Mouse (Mus musculus) liver, embryonic 13.5 days (tissue): ENCODE measurements around the gene Dgkd. TPM values are rescaled to one million over a fixed set of nuclear protein-coding genes. Genes with fewer than 3 reads are reported as not detected.

Experiments
- ATAC-seq: fragments of 200-750 bp; cut with Nextera tagmentation; 2 replicates; pipeline ENCODE4 v1.8.0; 2017; ENCODE audit warnings: low read depth, mild to moderate bottlenecking, moderate number of reproducible peaks, moderate library complexity
- DNase-seq: peaks from one replicate; pipeline ENCODE4 v3.0.0; 2022
- H3K27ac ChIP-seq: fragments of 300-500 bp; sonication (generic); 2 replicates; pipeline ENCODE4 v1.5.1; 2015; ENCODE audit warnings: moderate library complexity, mild to moderate bottlenecking, inconsistent platforms
- H3K27me3 ChIP-seq: fragments of 300-500 bp; sonication (generic); 2 replicates; pipeline ENCODE4 v1.6.1; 2015; ENCODE audit warnings: mild to moderate bottlenecking, inconsistent platforms
- H3K36me3 ChIP-seq: fragments of 300-500 bp; sonication (generic); 2 replicates; pipeline ENCODE4 v1.6.1; 2015; ENCODE audit warnings: mild to moderate bottlenecking, inconsistent platforms
- H3K4me1 ChIP-seq: fragments of 300-500 bp; sonication (generic); replicated peaks from 2 replicates; pipeline ENCODE4 v1.6.1; 2015; ENCODE audit warnings: inconsistent platforms
- H3K4me2 ChIP-seq: fragments of 300-500 bp; sonication (generic); 2 replicates; pipeline ENCODE4 v1.6.1; 2015; ENCODE audit warnings: inconsistent platforms, mild to moderate bottlenecking, moderate library complexity
- H3K4me3 ChIP-seq: fragments of 300-500 bp; sonication (generic); replicated peaks from 2 replicates; pipeline ENCODE4 v1.5.1; 2015; ENCODE audit warnings: mild to moderate bottlenecking, inconsistent platforms
- H3K9ac ChIP-seq: fragments of 300-500 bp; sonication (generic); 2 replicates; pipeline ENCODE4 v1.6.1; 2015; ENCODE audit warnings: mild to moderate bottlenecking, inconsistent platforms
- H3K9me3 ChIP-seq: fragments of 300-500 bp; sonication (generic); replicated peaks from 2 replicates; pipeline ENCODE4 v1.6.1; 2016; ENCODE audit warnings: inconsistent platforms
- WGBS: fragments of 180-500 bp; shearing (Covaris S2); methylation state at CpG from one replicate; pipeline ENCODE4 v1.1.7; 2015; ENCODE audit not compliant: insufficient replicate concordance; 5-methylcytosine and 5-hydroxymethylcytosine counted together
- polyA plus RNA-seq: library from polyadenylated mRNA; unstranded; fragments of >200 nt; fragmentation: Nextera tagmentation; extraction: Ambion mirVana; gene quantifications from 2 replicates; pipeline ENCODE4 v1.2.1, GENCODE M21; 2015

Dgkd gene
- polyA plus RNA-seq, 1 experiment from 2014 or later, result 10.9 TPM

DNA sequence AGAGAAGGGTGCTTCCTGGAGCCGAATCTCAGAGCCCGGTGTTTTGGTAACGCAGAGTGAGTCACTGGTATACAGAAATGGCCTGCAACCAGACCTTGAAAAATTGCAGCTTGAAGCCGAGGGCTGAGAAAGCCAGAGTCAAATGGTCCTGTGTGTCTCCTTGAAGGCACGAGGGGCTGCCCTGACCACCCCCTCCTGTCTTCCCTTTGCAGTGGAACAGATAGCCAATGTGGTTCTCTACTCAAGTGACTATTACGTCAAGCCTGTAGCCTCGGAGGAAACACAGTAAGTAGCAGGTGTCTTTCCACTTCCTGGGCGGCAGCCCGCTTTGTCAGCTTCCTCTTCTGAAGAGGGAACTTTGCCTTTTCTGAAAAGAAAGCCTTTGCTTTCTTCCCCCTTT lies 24.9 kb upstream of the Dgkd start:
- WGBS, result 25% methylated on average over 9 of the region's 9 CpGs
- no peak for DNase-seq
- H3K4me2 ChIP-seq, result no peak overlapping the region

DNA sequence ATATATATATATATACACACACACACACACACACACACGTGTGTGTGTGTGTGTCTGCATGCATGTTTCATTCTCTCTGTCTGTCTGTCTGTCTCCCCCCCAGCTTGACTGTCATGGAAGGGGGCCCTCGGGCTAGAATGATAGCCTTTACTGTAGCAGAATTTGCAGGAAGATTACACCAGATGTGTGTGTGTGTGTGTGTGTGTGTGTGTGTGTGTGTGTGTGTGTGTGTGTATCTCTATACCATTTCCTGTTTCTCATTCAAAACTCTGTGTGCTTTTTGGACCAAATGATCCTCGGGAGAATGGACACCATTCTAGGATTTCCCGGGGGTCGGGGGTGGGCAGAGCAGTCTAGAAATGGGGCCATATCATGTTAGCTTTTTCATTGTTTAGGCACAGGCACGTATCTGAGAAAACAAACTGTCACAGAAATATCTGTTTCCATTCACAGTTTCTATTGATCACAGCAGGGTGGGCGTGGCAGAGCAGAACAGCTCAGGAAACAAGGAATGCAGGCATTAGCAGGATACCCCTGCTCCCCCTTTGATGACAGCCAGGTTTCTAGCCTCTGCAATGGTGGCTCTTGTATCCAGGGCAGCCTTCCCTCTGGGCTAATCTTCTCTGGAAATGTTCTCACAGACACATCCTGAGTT lies 24.0 kb upstream of the Dgkd start:
- ATAC-seq (no peak), DNase-seq (no peak)
- H3K4me2 ChIP-seq, result no peak overlapping the region
- H3K27me3 ChIP-seq, result no peaks in the 10 kb centered on the region
- H3K4me3 ChIP-seq, result no peak overlapping the region
- no peaks in the 10 kb centered on the region for H3K36me3 ChIP-seq
- no peak overlapping the region for H3K9ac ChIP-seq
- no peak overlapping the region; the same call in 1 of the 2 replicates for H3K27ac ChIP-seq
- peaks cover 30% of the 10 kb centered on the region for H3K4me1 ChIP-seq
- H3K9me3 ChIP-seq, result no peaks in the 10 kb centered on the region
- WGBS, result 39% methylated on average over 7 of the region's 7 CpGs

More for the DNA sequence above, 24.9 kb upstream of the Dgkd start:
- Histone ChIP-seq H3K27ac (no peak overlapping the region), H3K9me3 (no peaks in the 10 kb centered on the region), H3K4me3 (no peak overlapping the region), H3K27me3 (no peaks in the 10 kb centered on the region), H3K4me1 (peaks cover 30% of the 10 kb centered on the region), H3K9ac (no peak overlapping the region), H3K36me3 (no peaks in the 10 kb centered on the region)
- no peak for ATAC-seq

- peaks cover 24% of the 10 kb centered on the region for H3K4me1 ChIP-seq
- H3K4me2 ChIP-seq, result no peak overlapping the region
- 33% methylated on average over 6 of the region's 6 CpGs for WGBS
- H3K27me3 ChIP-seq, result no peaks in the 10 kb centered on the region
- H3K36me3 ChIP-seq, result no peaks in the 10 kb centered on the region
- H3K9ac ChIP-seq, result no peak overlapping the region
- no peak overlapping the region; the same call in 1 of the 2 replicates for H3K27ac ChIP-seq
- no peaks in the 10 kb centered on the region for H3K9me3 ChIP-seq
- DNase-seq, result no peak
- H3K4me3 ChIP-seq, result no peak overlapping the region
- no peak for ATAC-seq
Observed at GRCm38 (mm10) chr1:87829621-87830211, 23.4 kb upstream of the Dgkd start.

DNA sequence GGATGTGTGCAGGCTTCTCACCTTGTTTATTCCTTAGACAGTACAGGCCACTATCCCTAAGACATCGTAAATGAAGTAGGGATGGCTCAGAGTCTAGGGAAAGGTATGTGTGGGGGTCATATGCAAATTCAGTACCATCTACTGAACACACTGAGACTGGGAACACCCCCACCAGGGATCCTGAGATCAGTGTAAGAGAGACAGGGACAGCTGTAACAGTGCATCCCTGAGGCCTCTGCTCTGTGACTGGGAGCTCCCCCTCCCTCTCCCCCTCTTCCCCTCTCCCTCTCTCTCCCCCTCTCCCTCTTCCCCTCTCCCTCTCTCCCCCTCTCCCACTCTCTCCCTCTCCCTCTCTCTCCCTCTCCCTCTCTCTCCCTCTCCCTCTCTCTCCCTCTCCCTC lies 16.6 kb upstream of the Dgkd start:
- 69% methylated on average over 1 of the region's 1 CpGs for WGBS

GRCm38 (mm10) chr1:87837018-87837417 lies 16.1 kb upstream of the Dgkd start:
- H3K9ac ChIP-seq, result no peak overlapping the region
- no peak overlapping the region for H3K4me3 ChIP-seq
- 50% methylated on average over 5 of the region's 5 CpGs for WGBS
- ATAC-seq (no peak), DNase-seq (no peak)
- H3K4me1 ChIP-seq, result no peaks in the 10 kb centered on the region
- no peaks in the 10 kb centered on the region for H3K27me3 ChIP-seq
- no peak overlapping the region for H3K4me2 ChIP-seq
- no peak overlapping the region for H3K27ac ChIP-seq
- H3K36me3 ChIP-seq, result no peaks in the 10 kb centered on the region
- no peaks in the 10 kb centered on the region for H3K9me3 ChIP-seq

More for the DNA sequence above, 16.6 kb upstream of the Dgkd start:
- no peaks in the 10 kb centered on the region for H3K9me3 ChIP-seq
- H3K4me1 ChIP-seq, result no peaks in the 10 kb centered on the region
- no peak overlapping the region for H3K27ac ChIP-seq
- no peak overlapping the region for H3K9ac ChIP-seq
- H3K4me2 ChIP-seq, result no peak overlapping the region
- DNase-seq, result no peak
- H3K27me3 ChIP-seq, result no peaks in the 10 kb centered on the region
- H3K36me3 ChIP-seq, result no peaks in the 10 kb centered on the region
- no peak overlapping the region for H3K4me3 ChIP-seq
- ATAC-seq, result no peak

DNA sequence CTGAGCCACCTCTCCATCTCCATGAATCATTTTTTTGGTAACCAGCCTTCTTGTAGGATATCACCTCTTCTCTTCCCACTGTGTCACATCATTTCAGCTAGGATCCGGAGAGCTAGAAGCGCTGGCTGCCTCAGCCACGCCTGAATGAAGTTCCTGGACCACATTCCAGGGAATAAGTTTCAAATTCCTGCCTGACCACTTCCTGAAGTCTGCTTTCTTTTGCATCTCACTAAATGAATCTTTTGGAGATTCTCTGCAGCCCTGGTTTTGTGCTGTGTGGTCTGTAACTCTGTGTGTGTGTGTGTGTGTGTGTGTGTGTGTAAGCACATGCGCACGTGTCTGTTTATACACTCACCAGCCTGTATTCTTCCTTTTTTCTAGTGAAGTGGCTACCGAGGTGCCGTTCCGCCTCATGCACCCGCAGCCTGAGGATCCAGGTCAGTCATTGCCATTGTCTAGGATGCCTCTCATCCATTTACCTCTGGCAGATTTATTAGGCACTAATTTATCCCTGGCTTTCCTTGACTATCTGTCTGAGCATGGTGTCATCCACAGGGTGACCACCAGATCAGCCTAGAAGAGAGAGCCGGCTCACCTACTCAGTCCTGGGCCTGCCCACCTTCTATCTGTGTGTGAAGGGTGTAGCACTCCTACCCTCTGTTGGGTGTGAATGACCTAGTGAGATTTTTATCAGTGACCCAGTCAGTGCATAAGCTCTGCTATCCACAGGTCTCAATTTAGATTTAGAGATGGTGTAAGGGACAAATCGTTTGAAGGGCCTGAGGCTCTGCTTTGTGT lies 12.5 kb upstream of the Dgkd start:
- H3K9me3 ChIP-seq, result no peaks in the 10 kb centered on the region
- H3K27me3 ChIP-seq, result no peaks in the 10 kb centered on the region
- no peaks in the 10 kb centered on the region for H3K4me1 ChIP-seq
- H3K4me2 ChIP-seq, result no peak overlapping the region
- WGBS, result 59% methylated on average over 11 of the region's 11 CpGs
- H3K27ac ChIP-seq, result no peak overlapping the region
- no peak for ATAC-seq
- no peaks in the 10 kb centered on the region for H3K36me3 ChIP-seq
- H3K9ac ChIP-seq, result no peak overlapping the region
- DNase-seq, result no peak
- H3K4me3 ChIP-seq, result no peak overlapping the region

- WGBS, result 6% methylated on average over 2 of the region's 2 CpGs
- H3K9ac ChIP-seq, result no peak overlapping the region
- H3K27ac ChIP-seq, result peak overlapping the region; percentile 3; the same call in 1 of the 2 replicates
- peak; percentile 67 for ATAC-seq
- H3K9me3 ChIP-seq, result no peaks in the 10 kb centered on the region
- no peak for DNase-seq
- no peak overlapping the region for H3K4me3 ChIP-seq
- H3K36me3 ChIP-seq, result no peaks in the 10 kb centered on the region
- no peaks in the 10 kb centered on the region for H3K27me3 ChIP-seq
- H3K4me1 ChIP-seq, result peaks cover 22% of the 10 kb centered on the region
- H3K4me2 ChIP-seq, result no peak overlapping the region
Observed at GRCm38 (mm10) chr1:87846801-87847474, 6.1 kb upstream of the Dgkd start.

- DNase-seq, result no peak
- no peak overlapping the region for H3K27ac ChIP-seq
- H3K27me3 ChIP-seq, result no peaks in the 10 kb centered on the region
- H3K9me3 ChIP-seq, result no peaks in the 10 kb centered on the region
- ATAC-seq, result peak; percentile 34; the same call in 1 of the 2 replicates
- H3K4me3 ChIP-seq, result no peak overlapping the region
- H3K36me3 ChIP-seq, result no peaks in the 10 kb centered on the region
- no peak overlapping the region for H3K4me2 ChIP-seq
- WGBS, result 12% methylated on average over 4 of the region's 4 CpGs
- H3K9ac ChIP-seq, result no peak overlapping the region
- H3K4me1 ChIP-seq, result peaks cover 29% of the 10 kb centered on the region
Observed at GRCm38 (mm10) chr1:87847475-87848168, 5.5 kb upstream of the Dgkd start.

- no peak for ATAC-seq
- Histone ChIP-seq H3K27me3 (no peaks in the 10 kb centered on the region), H3K9me3 (no peaks in the 10 kb centered on the region), H3K9ac (no peak overlapping the region), H3K27ac (no peak overlapping the region), H3K4me3 (no peak overlapping the region), H3K4me1 (peaks cover 33% of the 10 kb centered on the region), H3K36me3 (no peaks in the 10 kb centered on the region), H3K4me2 (no peak overlapping the region)
- 64% methylated on average over 11 of the region's 11 CpGs for WGBS
- no peak for DNase-seq
Observed at GRCm38 (mm10) chr1:87848237-87848996, 4.7 kb upstream of the Dgkd start.

DNA sequence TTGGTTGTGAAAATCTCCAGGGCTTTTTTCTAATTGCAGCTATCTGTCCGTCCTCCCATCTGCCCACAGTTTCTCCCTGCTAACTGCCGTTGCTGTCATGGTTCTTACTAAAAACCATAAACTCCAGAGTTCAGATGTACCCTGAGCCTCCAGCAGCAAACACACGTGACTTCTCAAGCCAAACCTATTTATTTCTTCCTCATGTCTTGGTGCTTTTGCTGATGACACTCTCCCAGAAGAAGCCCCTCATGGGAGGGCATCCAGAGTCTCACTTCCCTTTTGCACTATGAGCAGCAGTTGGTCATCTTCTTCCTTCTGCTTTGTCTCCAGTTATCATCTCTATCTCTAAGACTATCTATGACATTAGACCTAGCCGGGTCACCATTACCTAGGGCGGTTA lies 3.8 kb upstream of the Dgkd start:
- no peak overlapping the region for H3K4me3 ChIP-seq
- no peaks in the 10 kb centered on the region for H3K27me3 ChIP-seq
- peaks cover 41% of the 10 kb centered on the region for H3K4me1 ChIP-seq
- no peaks in the 10 kb centered on the region for H3K36me3 ChIP-seq
- WGBS, result 26% methylated on average over 5 of the region's 5 CpGs
- ATAC-seq (no peak), DNase-seq (no peak)
- H3K9me3 ChIP-seq, result no peaks in the 10 kb centered on the region
- H3K4me2 ChIP-seq, result no peak overlapping the region
- no peak overlapping the region for H3K9ac ChIP-seq
- no peak overlapping the region for H3K27ac ChIP-seq
